Mouse (Mus musculus): ENCODE results near the gene Ptch2. TPM values are rescaled to one million over a fixed set of nuclear protein-coding genes. Genes with fewer than 3 reads are reported as not detected.

Gene Ptch2
- polyA plus RNA-seq, 1 experiment, result 2.8 TPM

DNA sequence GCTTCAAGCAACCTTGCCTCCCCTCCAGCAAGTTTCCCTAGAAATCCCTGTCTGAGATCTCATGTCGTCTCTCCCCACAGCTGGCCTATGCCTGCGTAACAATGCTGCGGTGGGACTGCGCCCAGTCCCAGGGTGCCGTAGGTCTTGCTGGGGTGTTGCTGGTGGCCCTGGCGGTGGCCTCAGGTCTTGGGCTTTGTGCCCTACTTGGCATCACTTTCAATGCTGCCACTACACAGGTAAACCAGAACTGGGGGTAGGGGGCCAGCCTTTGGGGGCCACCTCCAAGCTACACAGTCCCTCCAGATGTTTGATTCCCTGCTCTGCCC lies 12.6 kb downstream of the Ptch2 start:
- Histone ChIP-seq H3K4me1 (ENCODE audit: control insufficient read depth, insufficient read depth, low read length) (no peaks in the 10 kb centered on the region), H3K27ac (ENCODE audit: control insufficient read depth, insufficient read depth, low read depth, low read length, poor library complexity) (no peak overlapping the region), H3K4me3 (replicated peaks; ENCODE audit: control insufficient read depth, low read depth, low read length) (no peak overlapping the region)
- WGBS, result 91% methylated on average over 6 of the region's 6 CpGs
- TF ChIP-seq POLR2A (IDR thresholded peaks at IDR 0.05; ENCODE audit: borderline replicate concordance, control insufficient read depth, low read depth, low read length) (no peak), CTCF (IDR thresholded peaks at IDR 0.05; ENCODE audit: control insufficient read depth, insufficient read depth, low read length) (no peak)

DNA sequence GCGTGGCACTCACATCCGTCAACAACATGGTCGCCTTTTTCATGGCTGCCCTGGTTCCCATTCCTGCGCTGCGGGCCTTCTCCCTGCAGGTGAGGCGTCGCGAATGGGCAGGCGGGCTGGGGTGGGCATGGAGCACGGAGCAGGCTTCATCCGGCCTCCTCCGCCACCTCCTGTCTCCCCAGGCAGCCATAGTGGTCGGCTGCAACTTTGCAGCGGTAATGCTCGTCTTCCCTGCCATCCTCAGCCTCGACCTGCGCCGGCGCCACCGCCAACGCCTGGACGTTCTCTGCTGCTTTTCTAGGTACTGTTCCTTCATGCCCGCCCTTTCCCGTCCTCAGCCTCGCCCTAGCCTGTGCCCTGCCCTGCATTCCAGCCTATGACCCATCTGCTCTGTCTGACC lies 13.5 kb downstream of the Ptch2 start:
- H3K4me1 ChIP-seq (ENCODE audit: control insufficient read depth, insufficient read depth, low read length), result no peaks in the 10 kb centered on the region
- TF ChIP-seq CTCF (IDR thresholded peaks at IDR 0.05; ENCODE audit: control insufficient read depth, insufficient read depth, low read length), result no peak
- no peak for TF ChIP-seq POLR2A (IDR thresholded peaks at IDR 0.05; ENCODE audit: borderline replicate concordance, control insufficient read depth, low read depth, low read length)
- H3K4me3 ChIP-seq (replicated peaks; ENCODE audit: control insufficient read depth, low read depth, low read length), result no peak overlapping the region
- no peak overlapping the region for H3K27ac ChIP-seq (ENCODE audit: control insufficient read depth, insufficient read depth, low read depth, low read length, poor library complexity)
- WGBS, result 91% methylated on average over 25 of the region's 25 CpGs

- 87% methylated on average over 13 of the region's 13 CpGs for WGBS
- H3K4me3 ChIP-seq (replicated peaks; ENCODE audit: control insufficient read depth, low read depth, low read length), result no peak overlapping the region
- no peaks in the 10 kb centered on the region for H3K4me1 ChIP-seq (ENCODE audit: control insufficient read depth, insufficient read depth, low read length)
- TF ChIP-seq CTCF (IDR thresholded peaks at IDR 0.05; ENCODE audit: control insufficient read depth, insufficient read depth, low read length) (no peak), POLR2A (IDR thresholded peaks at IDR 0.05; ENCODE audit: borderline replicate concordance, control insufficient read depth, low read depth, low read length) (no peak)
- H3K27ac ChIP-seq (ENCODE audit: control insufficient read depth, insufficient read depth, low read depth, low read length, poor library complexity), result no peak overlapping the region
Measured at GRCm38 (mm10) chr4:117110249-117110648, 14.4 kb downstream of the Ptch2 start.

DNA sequence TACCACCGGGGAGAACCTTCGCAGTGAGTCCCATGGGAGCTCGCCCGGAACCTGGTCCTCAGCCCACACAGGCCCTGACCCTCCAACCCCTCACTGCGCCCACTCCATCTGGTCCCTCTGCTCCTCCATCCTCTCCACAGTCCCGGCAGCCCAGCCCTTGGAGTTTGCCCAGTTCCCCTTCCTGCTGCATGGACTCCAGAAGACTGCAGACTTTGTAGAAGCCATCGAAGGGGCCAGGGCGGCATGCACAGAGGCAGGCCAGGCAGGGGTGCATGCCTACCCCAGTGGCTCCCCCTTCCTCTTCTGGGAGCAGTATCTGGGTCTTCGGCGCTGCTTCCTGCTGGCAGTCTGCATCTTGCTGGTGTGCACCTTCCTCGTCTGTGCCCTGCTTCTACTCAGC lies 15.1 kb downstream of the Ptch2 start:
- Histone ChIP-seq H3K4me1 (ENCODE audit: control insufficient read depth, insufficient read depth, low read length) (no peaks in the 10 kb centered on the region), H3K27ac (ENCODE audit: control insufficient read depth, insufficient read depth, low read depth, low read length, poor library complexity) (no peak overlapping the region), H3K4me3 (replicated peaks; ENCODE audit: control insufficient read depth, low read depth, low read length) (no peak overlapping the region)
- TF ChIP-seq POLR2A (IDR thresholded peaks at IDR 0.05; ENCODE audit: borderline replicate concordance, control insufficient read depth, low read depth, low read length), result no peak
- TF ChIP-seq CTCF (IDR thresholded peaks at IDR 0.05; ENCODE audit: control insufficient read depth, insufficient read depth, low read length), result no peak
- 72% methylated on average over 11 of the region's 11 CpGs for WGBS

GRCm38 (mm10) chr4:117113237-117113636 lies 17.4 kb downstream of the Ptch2 start:
- TF ChIP-seq CTCF (IDR thresholded peaks at IDR 0.05; ENCODE audit: control insufficient read depth, insufficient read depth, low read length) (peak; percentile 34; the same call in 1 of the 2 replicates), POLR2A (IDR thresholded peaks at IDR 0.05; ENCODE audit: borderline replicate concordance, control insufficient read depth, low read depth, low read length) (no peak)
- Histone ChIP-seq H3K27ac (ENCODE audit: control insufficient read depth, insufficient read depth, low read depth, low read length, poor library complexity) (no peak overlapping the region), H3K4me1 (ENCODE audit: control insufficient read depth, insufficient read depth, low read length) (peaks cover 1% of the 10 kb centered on the region; the same call in 1 of the 2 replicates), H3K4me3 (replicated peaks; ENCODE audit: control insufficient read depth, low read depth, low read length) (no peak overlapping the region)
- WGBS, result 93% methylated on average over 1 of the region's 1 CpGs

- H3K4me1 ChIP-seq (ENCODE audit: control insufficient read depth, insufficient read depth, low read length), result peaks cover 1% of the 10 kb centered on the region; the same call in 1 of the 2 replicates
- no peak overlapping the region for H3K4me3 ChIP-seq (replicated peaks; ENCODE audit: control insufficient read depth, low read depth, low read length)
- WGBS, result 82% methylated on average over 5 of the region's 5 CpGs
- no peak overlapping the region for H3K27ac ChIP-seq (ENCODE audit: control insufficient read depth, insufficient read depth, low read depth, low read length, poor library complexity)
- TF ChIP-seq POLR2A (IDR thresholded peaks at IDR 0.05; ENCODE audit: borderline replicate concordance, control insufficient read depth, low read depth, low read length) (no peak), CTCF (IDR thresholded peaks at IDR 0.05; ENCODE audit: control insufficient read depth, insufficient read depth, low read length) (no peak)
Measured at GRCm38 (mm10) chr4:117115592-117115991, 19.7 kb downstream of the Ptch2 start.

DNA sequence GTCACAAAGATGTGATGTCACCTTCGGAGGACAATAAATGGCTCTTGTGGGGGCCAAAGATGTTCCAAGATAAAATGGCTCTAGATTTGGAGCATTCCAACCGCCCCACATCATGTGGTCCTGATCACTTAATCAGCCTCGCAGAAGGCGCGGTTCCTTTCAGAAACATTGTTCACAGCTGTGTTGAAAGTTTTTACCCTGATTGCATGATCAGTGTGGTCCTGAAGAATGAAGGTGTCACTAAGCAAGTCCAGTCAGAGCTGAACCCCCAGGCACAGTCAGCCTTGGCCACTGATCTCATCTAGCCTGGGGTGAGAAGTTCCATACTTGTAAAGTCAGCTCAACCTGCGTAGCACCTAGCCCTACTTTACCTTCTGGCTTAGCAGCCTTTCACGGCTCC lies 22.1 kb downstream of the Ptch2 start:
- H3K4me3 ChIP-seq (replicated peaks; ENCODE audit: control insufficient read depth, low read depth, low read length), result no peak overlapping the region
- H3K27ac ChIP-seq (ENCODE audit: control insufficient read depth, insufficient read depth, low read depth, low read length, poor library complexity), result peak overlapping the region; percentile 46
- peaks cover 1% of the 10 kb centered on the region; the same call in 1 of the 2 replicates for H3K4me1 ChIP-seq (ENCODE audit: control insufficient read depth, insufficient read depth, low read length)
- no peak for TF ChIP-seq CTCF (IDR thresholded peaks at IDR 0.05; ENCODE audit: control insufficient read depth, insufficient read depth, low read length)
- no peak for TF ChIP-seq POLR2A (IDR thresholded peaks at IDR 0.05; ENCODE audit: borderline replicate concordance, control insufficient read depth, low read depth, low read length)
- WGBS, result 60% methylated on average over 7 of the region's 7 CpGs

GRCm38 (mm10) chr4:117119636-117120035 lies 23.8 kb downstream of the Ptch2 start:
- 88% methylated on average over 5 of the region's 5 CpGs for WGBS
- no peak overlapping the region for H3K4me3 ChIP-seq (replicated peaks; ENCODE audit: control insufficient read depth, low read depth, low read length)
- no peak for TF ChIP-seq POLR2A (IDR thresholded peaks at IDR 0.05; ENCODE audit: borderline replicate concordance, control insufficient read depth, low read depth, low read length)
- TF ChIP-seq CTCF (IDR thresholded peaks at IDR 0.05; ENCODE audit: control insufficient read depth, insufficient read depth, low read length), result no peak
- H3K4me1 ChIP-seq (ENCODE audit: control insufficient read depth, insufficient read depth, low read length), result peaks cover 9% of the 10 kb centered on the region
- H3K27ac ChIP-seq (ENCODE audit: control insufficient read depth, insufficient read depth, low read depth, low read length, poor library complexity), result peak overlapping the region; percentile 81; the same call in 1 of the 2 replicates

DNA sequence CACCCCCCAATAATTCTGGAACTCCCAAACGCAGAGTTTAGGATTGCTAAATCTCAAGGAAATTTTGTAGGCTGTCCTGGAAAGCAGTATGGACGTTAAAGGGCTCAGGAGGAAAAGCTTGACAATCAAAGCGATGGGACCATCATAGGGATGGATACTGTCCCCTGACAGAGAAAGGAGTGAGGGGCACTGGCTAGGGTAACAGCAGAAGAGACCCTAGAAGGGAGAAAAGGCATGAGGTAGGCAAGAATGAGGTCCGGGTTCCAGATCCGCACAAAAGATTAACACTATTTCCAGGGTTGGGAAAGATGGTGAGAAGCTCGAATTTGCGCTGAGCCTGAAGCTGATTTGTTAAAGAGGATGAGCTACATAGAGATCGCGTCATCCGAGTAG lies 24.2 kb downstream of the Ptch2 start:
- Histone ChIP-seq H3K4me3 (replicated peaks; ENCODE audit: control insufficient read depth, low read depth, low read length) (peak overlapping the region; percentile 83), H3K27ac (ENCODE audit: control insufficient read depth, insufficient read depth, low read depth, low read length, poor library complexity) (peak overlapping the region; percentile 81), H3K4me1 (ENCODE audit: control insufficient read depth, insufficient read depth, low read length) (peaks cover 9% of the 10 kb centered on the region)
- no peak for TF ChIP-seq CTCF (IDR thresholded peaks at IDR 0.05; ENCODE audit: control insufficient read depth, insufficient read depth, low read length)
- TF ChIP-seq POLR2A (IDR thresholded peaks at IDR 0.05; ENCODE audit: borderline replicate concordance, control insufficient read depth, low read depth, low read length), result no peak
- 6% methylated on average over 10 of the region's 10 CpGs for WGBS
